Mouse (Mus musculus): ENCODE measurements around the gene Kmt2d.

- TF ChIP-seq CTCF (IDR thresholded peaks at IDR 0.05; ENCODE audit: control insufficient read depth, insufficient read depth, low read length) (no peak), POLR2A (IDR thresholded peaks at IDR 0.05; ENCODE audit: borderline replicate concordance, control insufficient read depth, low read depth, low read length) (no peak)
These were observed 13.1 kb upstream of the Kmt2d start for GRCm38 (mm10) chr15:98884106-98884505.
